Mouse (Mus musculus) lung, adult 18-20 months (tissue): ENCODE results near the gene Zyx.

Experiments used
- DNase-seq, 2 experiments: peaks; one replicate each; pipeline ENCODE4 v3.0.0; 2022; ENCODE audit warnings: mixed read lengths in 2 of 2

The Zyx gene

DNA sequence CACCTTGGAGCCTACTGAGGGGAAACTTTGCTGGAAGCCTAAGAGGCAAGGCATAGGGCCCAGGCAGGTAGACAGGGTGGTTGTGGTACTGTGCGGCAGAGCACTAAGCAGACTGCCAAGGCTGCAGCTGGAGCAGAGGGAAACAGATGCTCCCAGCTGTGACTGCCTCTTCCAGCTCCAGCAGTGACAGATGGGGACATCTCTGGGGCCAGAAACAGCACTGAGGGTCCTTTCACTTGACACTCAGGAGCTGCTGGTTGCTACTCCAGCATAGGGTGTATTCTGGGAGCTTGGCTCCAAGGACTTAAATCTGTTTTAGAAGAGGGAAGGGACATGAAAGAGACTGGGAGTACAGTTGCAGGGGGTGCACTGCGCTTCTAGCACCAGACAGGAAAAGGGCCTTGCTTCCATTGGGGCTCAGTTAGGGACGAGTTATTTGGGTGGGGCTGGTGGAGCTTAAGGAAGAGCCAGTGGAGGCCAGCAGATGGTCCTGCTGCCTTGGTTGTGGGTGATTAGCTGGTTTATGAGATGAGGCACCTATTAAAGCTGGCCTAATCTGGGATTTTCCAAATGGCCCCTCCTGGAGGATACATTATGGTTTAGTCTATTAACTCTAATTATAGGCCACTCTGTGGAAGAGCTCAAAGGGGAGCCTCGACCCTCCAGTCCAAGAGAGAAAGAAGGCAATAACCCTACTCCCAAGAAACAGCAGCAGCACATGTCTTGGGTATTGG lies 21.4 kb downstream of the Zyx start:
- no peak for DNase-seq

- DNase-seq, result no peak
These were observed 22.6 kb downstream of the Zyx start for GRCm38 (mm10) chr6:42372001-42372400.

- DNase-seq, result no peak
These were observed 23.0 kb downstream of the Zyx start for GRCm38 (mm10) chr6:42372421-42372815.

DNA sequence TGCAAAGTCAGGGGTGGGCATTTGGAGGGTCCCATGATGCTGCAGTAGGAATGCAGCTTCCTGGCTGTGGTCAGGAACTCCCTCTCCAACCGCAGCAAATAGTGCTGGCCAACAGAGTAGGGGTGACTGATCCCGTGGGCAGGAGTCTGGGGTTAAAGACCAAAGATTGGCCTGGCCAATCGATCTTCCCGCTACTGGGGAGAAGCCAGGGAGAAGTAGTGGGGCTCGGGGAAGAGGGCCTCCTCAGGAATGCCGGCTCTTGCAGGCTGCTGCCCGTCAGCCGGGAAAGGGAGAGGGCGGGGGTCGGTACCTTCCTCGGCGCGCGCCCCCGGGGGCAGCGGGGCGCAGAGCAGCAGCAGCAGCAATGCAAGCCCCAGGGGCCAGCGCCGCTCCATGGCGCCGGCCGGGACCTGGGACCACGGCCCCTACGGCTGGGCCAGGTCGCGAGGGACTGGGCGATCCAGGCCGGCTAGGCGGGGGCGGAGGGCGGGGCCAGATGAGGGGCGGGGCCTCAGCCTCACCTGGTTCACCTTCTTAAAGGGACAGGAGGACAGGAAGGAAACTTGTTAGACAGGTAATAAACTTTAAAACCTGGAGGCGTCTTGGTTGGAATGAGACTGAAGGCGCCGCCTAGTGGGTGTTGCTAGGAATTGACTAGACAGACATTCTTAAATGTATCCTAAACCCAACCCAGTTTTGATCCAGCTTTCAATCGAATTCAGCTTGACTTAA lies 23.6 kb downstream of the Zyx start, which contains the start of gene Epha1:
Gene Epha1 (minus strand): TSS at position 453 of the 732 bp plus-strand sequence.
- peak; percentile 82 to 85 for DNase-seq

DNA sequence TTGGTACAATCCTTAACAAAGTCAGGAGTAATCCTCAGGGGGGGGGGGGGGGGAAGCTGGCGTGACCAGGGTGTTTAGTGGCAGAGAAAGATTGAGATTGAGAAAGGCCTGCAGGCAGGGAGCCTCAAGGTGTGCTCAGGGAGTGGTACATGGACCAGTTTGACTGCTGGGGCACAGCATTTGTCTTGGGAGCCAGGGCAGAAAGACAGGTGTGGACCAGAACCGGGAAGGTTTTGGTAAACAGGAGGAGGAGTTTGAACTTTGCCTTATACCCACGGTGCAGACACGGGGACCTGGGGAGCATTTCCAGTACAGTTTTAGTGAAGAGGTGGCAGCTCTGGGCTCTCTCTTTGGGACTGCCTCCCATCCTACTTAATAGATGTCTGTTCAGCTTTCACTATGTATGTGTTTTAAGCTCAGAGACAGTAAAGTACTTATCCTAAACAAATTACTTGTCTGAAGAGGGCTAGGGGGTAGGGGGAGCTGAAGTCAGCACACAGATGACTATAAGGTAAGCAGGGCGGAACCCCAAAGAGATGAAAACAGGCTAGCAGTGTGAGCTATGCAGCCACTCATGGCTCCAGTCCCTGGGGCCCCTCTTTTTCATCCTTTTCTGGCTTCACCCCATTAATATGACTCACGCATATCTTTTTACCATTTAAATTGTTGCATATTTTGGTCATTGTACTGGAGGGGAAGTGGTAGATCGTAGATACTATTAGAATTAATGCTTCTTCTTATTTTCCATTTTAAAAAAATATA lies 24.4 kb downstream of the Zyx start:
- no peak for DNase-seq

GRCm38 (mm10) chr6:42374701-42375100 lies 25.3 kb downstream of the Zyx start:
- no peak for DNase-seq

- DNase-seq, result no peak
These were observed 25.7 kb downstream of the Zyx start for GRCm38 (mm10) chr6:42375131-42375530.

GRCm38 (mm10) chr6:42376016-42376415 lies 26.6 kb downstream of the Zyx start:
- DNase-seq, result no peak

- no peak for DNase-seq
These were observed 27.1 kb downstream of the Zyx start for GRCm38 (mm10) chr6:42376504-42377019.

DNA sequence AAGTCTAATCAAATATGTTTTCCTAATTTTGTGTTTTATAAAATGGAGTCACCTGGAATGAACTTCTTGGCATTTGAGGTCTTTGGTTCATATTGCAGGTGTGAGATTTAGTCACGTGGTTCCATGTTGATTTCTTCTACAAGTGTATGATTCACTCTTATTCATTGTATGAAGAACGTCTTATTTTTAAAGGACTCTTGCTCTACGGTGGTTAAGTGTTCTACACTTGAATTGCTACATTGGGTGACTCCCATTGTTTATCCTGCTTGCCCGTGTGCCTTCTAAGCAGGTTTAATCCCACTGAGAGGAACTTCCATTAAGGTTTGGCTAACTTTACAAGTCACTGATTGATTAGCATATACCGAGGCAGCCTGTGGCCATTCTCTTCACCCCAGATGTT lies 27.9 kb downstream of the Zyx start:
- no peak for DNase-seq

DNA sequence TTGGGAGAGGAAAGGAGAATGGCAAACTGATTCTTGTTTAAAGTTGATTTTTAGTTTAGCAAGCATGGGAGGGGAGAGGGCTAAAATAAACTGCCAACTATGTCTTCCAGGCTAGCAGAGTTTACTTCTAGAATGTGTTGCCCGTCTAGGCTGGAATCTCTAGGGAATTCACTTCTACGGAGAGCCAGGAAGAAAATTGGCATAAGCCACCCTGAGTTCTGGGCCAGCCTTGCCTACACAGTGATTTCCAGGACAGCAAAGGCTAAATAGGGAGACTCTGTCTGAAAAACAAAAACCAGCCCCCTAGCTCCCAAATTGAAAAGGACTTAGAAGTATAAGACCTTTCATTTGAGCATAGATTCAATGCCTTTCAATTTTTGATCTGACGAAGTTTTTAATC lies 30.1 kb downstream of the Zyx start:
- no peak for DNase-seq

GRCm38 (mm10) chr6:42380416-42381144 lies 31.1 kb downstream of the Zyx start:
- DNase-seq, result no peak

- no peak for DNase-seq
These were observed 31.8 kb downstream of the Zyx start for GRCm38 (mm10) chr6:42381221-42381620.

DNA sequence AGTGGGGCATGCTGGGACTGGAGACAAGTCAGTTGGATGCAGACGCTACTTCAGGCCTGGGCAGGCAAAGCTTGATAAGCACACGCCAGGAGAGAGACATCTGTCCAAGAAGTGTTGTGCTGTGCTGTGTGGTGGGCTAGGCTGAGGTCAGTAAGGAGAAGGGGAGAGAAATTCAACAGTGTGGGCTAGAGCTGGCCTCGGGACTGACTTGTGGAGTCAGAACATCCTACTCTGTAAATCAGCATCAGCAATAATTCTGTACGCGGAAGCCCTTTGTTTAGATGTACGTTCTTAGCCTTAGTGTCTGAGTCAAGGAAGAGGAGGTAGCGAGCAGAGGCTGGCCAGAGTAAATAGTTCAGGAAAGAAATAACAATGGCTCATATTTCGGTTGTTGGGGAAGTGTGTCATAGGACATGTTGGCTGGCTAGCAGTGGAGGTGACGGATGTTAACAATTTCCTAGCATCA lies 32.5 kb downstream of the Zyx start:
- DNase-seq, result no peak

- no peak for DNase-seq
These were observed 33.9 kb downstream of the Zyx start for GRCm38 (mm10) chr6:42383360-42383759.

GRCm38 (mm10) chr6:42385635-42386034 lies 36.2 kb downstream of the Zyx start:
- DNase-seq, result no peak

- DNase-seq, result peak in 1 of 2 experiments; percentile 38
These were observed 42.4 kb downstream of the Zyx start for GRCm38 (mm10) chr6:42391796-42392330.

GRCm38 (mm10) chr6:42395960-42396809 lies 46.8 kb downstream of the Zyx start:
- peak; percentile 93 to 94 for DNase-seq

GRCm38 (mm10) chr6:42397041-42397657 lies 47.7 kb downstream of the Zyx start:
- DNase-seq, result no peak

GRCm38 (mm10) chr6:42398285-42398684 lies 48.9 kb downstream of the Zyx start:
- DNase-seq, result no peak

GRCm38 (mm10) chr6:42398998-42399397 lies 49.6 kb downstream of the Zyx start:
- DNase-seq, result no peak
